Mouse (Mus musculus): Measurements from ENCODE around the gene Duox2. TPM values are rescaled to one million over a fixed set of nuclear protein-coding genes. Genes with fewer than 3 reads are reported as not detected.
A peak's percentile ranks its signal among the peaks of the same experiment; 100 is the strongest.

The Duox2 gene
- polyA plus RNA-seq, 1 experiment from 2014 or later, result 0.11 TPM

DNA sequence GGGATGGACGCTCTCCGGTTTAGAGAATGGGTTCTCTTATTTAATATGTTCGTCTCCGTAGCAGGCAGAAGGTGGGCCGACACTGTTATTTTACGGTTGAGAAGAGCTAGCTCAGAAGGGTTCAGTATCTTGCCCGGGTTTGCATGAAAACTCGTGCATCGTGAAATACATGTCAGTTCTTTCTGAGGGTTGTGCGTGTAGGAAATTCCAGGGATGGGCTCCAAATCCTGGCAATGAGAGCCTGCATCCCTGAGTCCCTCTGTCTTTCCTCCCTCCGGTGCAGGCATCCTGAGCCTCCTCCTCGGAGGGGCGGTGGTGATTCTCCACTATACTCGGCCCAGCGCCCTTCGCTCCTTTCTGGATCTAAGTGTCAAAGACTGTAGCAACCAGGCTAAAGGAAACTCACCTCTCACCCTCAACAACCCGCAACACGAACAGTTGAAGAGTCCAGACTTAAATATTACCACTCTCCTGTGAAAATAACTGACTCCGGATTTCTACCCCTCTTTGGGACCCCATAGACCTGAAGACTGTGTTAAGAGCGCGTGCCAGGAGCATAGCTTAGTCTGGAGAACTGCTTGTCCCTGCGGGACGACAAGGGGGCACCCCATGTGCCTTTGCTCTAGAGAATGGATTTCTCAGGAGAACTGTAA, 3.8 kb upstream of the Duox2 start:
- Histone ChIP-seq H3K36me3 (no peaks in the 10 kb centered on the region), H3K27ac (replicated peaks) (no peak overlapping the region), H3K4me2 (replicated peaks) (peak overlapping the region; percentile 76), H3K9me3 (replicated peaks) (no peaks in the 10 kb centered on the region), H3K4me1 (peaks cover 44% of the 10 kb centered on the region), H3K27me3 (peaks cover 86% of the 10 kb centered on the region), H3K9ac (no peak overlapping the region), H3K4me3 (replicated peaks) (peak overlapping the region; percentile 39)
- no peak for ATAC-seq (ENCODE audit: insufficient number of reproducible peaks, low FRiP score, low TSS enrichment, low read depth)
- 7% methylated on average over 23 of the region's 23 CpGs for WGBS

DNA sequence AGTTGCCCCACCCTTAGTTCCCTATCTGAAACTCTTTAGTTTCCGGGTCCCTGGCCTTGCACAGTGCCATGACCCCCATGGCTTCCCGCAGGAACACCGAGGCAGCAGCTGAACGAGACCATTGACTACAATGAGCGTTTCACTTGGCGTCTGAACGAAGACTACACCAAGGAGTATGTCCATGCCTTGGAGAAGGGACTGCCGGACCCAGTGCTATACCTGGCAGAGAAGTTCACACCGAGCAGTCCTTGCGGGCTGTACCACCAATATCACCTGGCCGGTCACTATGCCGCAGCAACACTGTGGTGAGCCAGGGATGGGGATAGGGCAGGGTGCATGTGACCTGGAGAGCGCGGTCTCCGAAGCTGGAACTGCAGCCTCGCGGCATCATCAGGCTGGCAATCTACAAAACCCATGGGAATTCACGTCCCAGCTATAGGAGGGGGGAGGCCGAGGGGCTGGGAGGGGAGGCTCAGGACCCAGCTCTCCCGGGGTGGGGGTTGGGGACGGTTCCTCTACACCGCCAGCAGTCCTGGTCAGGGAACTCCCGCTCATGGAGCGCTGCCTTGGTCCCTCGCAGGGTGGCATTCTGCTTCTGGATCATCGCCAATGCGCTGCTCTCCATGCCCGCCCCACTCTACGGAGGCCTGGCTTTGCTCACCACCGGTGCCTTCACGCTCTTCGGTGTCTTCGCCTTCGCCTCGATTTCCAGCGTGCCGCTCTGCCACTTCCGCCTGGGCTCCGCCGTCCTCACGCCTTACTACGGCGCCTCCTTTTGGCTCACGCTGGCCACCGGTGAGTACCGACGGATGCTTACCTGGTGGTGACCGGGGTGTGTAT, 3.1 kb upstream of the Duox2 start:
- H3K27ac ChIP-seq (replicated peaks), result no peak overlapping the region
- WGBS, result under 1% methylated on average over 48 of the region's 48 CpGs
- H3K27me3 ChIP-seq, result peaks cover 87% of the 10 kb centered on the region
- no peaks in the 10 kb centered on the region for H3K9me3 ChIP-seq (replicated peaks)
- H3K4me1 ChIP-seq, result peaks cover 39% of the 10 kb centered on the region
- peak overlapping the region; percentile 76 for H3K4me2 ChIP-seq (replicated peaks)
- H3K36me3 ChIP-seq, result no peaks in the 10 kb centered on the region
- ATAC-seq (ENCODE audit: insufficient number of reproducible peaks, low FRiP score, low TSS enrichment, low read depth), result no peak
- H3K4me3 ChIP-seq (replicated peaks), result peak overlapping the region; percentile 39
- no peak overlapping the region for H3K9ac ChIP-seq

DNA sequence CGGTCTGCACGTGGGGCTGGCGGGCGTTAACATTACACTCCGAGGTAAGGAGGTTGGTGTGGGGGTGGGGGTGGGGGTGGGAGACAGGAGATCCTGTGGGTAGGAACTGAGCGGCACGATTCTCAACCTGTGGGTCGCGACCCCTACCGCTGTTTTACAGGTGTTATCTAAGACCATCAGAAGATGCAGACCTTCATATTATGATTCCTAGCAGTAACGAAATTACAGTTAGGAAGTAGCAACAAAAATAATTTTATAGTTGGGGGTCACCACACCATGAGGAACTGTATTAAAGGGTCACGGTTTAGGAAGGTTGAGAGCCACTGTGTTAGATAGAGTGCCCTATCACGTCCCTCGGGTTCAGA, 2.4 kb upstream of the Duox2 start:
- no peak overlapping the region for H3K9ac ChIP-seq
- ATAC-seq (ENCODE audit: insufficient number of reproducible peaks, low FRiP score, low TSS enrichment, low read depth), result no peak

DNA sequence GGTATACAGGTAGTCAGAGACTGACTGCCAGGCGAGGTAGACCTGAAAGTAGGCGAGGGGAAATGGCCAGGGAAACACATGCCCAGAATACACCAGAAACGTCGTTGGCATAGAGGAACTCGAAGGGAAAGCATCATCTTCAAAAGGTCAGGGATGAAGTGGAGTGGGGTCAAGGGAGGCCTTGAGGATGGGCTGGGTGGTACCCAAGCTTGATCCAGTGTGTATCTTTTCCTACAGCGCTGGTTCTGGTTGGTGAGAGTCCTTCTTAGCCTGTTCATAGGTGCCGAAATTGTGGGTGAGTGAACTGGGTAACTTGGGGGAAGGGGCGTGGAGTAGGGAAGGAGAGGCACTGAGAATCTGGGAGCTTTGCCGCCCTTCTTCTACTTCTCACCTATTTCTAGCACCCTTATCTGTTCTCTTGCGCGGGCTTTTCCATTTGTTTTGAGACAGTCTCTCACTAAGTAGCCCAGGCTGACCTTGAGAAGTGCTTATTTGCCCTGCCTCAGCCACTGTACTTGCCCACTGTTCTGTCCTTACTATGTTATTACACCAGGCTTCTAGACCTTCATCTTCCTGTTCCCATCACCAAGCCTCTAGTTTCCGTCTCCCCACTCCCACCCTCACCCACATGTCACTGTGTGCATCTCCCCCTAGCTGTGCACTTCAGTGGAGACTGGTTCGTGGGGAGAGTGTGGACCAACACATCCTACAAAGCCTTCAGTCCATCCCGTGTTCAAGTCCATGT, 1.8 kb upstream of the Duox2 start:
- Histone ChIP-seq H3K9ac (no peak overlapping the region), H3K4me1 (peaks cover 39% of the 10 kb centered on the region), H3K4me3 (replicated peaks) (no peak overlapping the region), H3K9me3 (replicated peaks) (no peaks in the 10 kb centered on the region), H3K27me3 (peaks cover 91% of the 10 kb centered on the region), H3K36me3 (no peaks in the 10 kb centered on the region), H3K4me2 (replicated peaks) (no peak overlapping the region), H3K27ac (replicated peaks) (no peak overlapping the region)
- WGBS, result 13% methylated on average over 14 of the region's 14 CpGs
- no peak for ATAC-seq (ENCODE audit: insufficient number of reproducible peaks, low FRiP score, low TSS enrichment, low read depth)

More for the DNA sequence above, 2.4 kb upstream of the Duox2 start:
- Histone ChIP-seq H3K27ac (replicated peaks) (no peak overlapping the region), H3K36me3 (no peaks in the 10 kb centered on the region), H3K4me1 (peaks cover 39% of the 10 kb centered on the region), H3K4me3 (replicated peaks) (peak overlapping the region; percentile 39), H3K4me2 (replicated peaks) (no peak overlapping the region; the same call in 1 of the 2 replicates), H3K9me3 (replicated peaks) (no peaks in the 10 kb centered on the region), H3K27me3 (peaks cover 89% of the 10 kb centered on the region)
- 5% methylated on average over 14 of the region's 14 CpGs for WGBS

DNA sequence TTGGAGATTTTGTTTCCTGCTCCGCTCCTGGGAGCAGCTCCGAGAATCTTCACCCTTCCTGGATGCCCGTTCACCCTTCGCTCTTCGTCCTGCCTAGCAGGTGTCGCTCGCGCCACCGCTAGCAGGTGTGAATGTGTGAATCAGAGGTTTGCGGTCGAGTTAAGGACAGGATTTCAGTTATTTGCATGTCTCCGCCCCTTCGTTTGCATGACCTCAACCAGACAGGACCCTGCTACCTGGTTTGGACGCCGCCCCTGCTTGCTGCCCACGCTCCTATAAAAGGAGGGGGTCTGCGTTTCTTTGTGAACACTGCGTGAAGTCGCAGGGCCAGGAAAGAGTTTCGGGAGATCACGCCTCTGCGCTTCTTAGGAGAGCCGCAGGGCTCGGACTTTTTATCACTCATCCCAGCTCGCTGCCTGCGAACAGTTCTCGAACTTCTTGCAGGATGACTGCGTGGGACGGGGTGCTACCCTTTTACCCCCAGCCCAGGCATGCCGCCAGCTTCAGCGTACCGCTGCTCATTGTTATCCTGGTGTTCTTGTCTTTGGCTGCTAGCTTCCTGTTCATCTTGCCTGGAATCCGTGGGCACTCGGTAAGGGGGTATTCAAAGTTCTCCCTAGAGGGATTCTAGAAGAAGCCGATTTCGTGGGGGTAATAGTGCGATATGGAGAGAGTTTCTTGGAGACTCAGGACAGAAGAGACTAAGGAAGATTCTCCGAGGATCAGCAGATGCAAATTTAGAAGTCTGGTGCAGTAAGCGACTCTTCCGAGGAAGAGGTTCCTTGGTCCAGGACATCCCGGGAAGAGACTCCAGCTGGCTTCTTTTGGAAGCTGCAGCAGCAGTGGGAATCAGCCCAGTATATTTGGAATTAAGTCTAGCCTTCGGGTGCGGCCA, 594 bp upstream of the Duox2 start, which contains the start of gene Duoxa2:
Gene Duoxa2, plus strand, starts transcription at position 305 of the 895 bp plus-strand sequence.
- WGBS, result 1% methylated on average over 43 of the region's 43 CpGs
- Histone ChIP-seq H3K4me3 (replicated peaks) (peak within 1 kb of the TSS; percentile 28), H3K27ac (replicated peaks) (no peak within 1 kb of the TSS), H3K27me3 (peaks cover 94% of the 10 kb centered on the region), H3K4me2 (replicated peaks) (peak within 1 kb of the TSS; percentile 47), H3K9ac (no peak within 1 kb of the TSS), H3K36me3 (no peaks in the 10 kb centered on the region), H3K4me1 (peaks cover 39% of the 10 kb centered on the region), H3K9me3 (replicated peaks) (no peaks in the 10 kb centered on the region)
- ATAC-seq (ENCODE audit: insufficient number of reproducible peaks, low FRiP score, low TSS enrichment, low read depth), result no peak

DNA sequence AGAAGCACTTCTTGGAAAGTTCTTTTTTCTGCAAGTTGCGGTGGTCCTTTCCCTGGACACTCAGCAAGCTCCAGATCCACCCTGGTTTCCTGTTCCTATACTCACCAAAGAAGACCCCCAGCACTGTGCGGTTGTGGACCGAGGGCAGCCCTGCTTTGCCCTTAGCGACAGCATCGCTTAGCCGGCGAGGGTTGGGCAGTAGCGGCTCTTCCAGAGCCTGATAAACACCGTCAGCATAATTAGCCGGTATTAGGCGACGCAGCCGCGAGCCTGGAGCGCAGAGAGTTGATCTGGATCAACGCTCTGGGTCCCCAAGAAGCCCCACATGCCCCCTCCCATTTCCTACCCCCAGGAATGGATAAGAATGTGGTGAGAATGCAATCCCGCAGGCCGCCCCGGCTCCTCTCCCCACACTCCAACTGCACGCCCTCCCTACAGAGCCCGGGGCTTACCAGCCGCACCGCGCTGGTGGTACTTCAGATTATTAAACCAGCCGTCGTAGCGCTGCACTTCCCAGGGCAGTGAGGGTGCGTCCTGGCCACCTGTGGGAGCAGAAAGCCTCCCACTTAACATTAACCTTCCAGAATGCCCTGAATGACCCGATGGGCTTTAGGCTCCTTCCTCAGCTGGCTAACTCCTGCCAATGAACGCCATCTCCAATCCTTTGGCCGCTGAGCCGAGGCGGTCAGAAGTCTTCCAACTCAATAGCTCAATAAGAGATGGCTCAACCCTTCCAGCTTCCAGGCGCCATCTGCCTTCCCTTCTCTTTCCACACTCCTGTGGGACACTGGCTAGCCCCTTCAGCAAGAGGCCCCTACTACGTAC, 766 bp downstream of the Duox2 start:
- Histone ChIP-seq H3K27me3 (peaks cover 85% of the 10 kb centered on the region), H3K27ac (replicated peaks) (no peak overlapping the region), H3K4me1 (peaks cover 38% of the 10 kb centered on the region), H3K9me3 (replicated peaks) (no peaks in the 10 kb centered on the region), H3K4me2 (replicated peaks) (peak overlapping the region; percentile 17), H3K36me3 (no peaks in the 10 kb centered on the region), H3K9ac (no peak overlapping the region), H3K4me3 (replicated peaks) (peak overlapping the region; percentile 16; the same call in 1 of the 2 replicates)
- no peak for ATAC-seq (ENCODE audit: insufficient number of reproducible peaks, low FRiP score, low TSS enrichment, low read depth)
- 1% methylated on average over 35 of the region's 35 CpGs for WGBS

DNA sequence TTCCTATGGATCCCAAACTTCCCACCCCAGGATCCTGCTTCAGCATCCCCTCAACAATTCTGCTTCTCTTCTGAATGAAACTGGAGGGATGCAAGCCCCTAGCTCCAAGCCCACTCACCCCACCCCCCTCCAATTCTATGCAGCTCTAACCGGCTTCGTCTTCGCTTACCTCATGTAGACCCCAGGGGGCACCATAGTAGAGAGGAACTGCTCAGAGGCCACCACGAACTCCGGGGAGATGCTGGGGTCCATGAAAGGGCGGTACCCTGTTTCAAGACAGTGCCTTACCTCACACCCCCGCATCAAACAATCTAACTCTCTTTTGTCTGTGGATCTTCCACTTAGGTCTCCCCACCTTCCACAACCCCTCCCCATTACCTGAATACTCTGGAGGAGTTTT, 3.3 kb downstream of the Duox2 start:
- Histone ChIP-seq H3K9ac (no peak overlapping the region), H3K9me3 (replicated peaks) (no peaks in the 10 kb centered on the region), H3K36me3 (no peaks in the 10 kb centered on the region), H3K4me3 (replicated peaks) (no peak overlapping the region), H3K4me1 (peaks cover 21% of the 10 kb centered on the region), H3K27me3 (peaks cover 66% of the 10 kb centered on the region), H3K27ac (replicated peaks) (no peak overlapping the region), H3K4me2 (replicated peaks) (no peak overlapping the region)
- WGBS, result 4% methylated on average over 7 of the region's 7 CpGs
- no peak for ATAC-seq (ENCODE audit: insufficient number of reproducible peaks, low FRiP score, low TSS enrichment, low read depth)

DNA sequence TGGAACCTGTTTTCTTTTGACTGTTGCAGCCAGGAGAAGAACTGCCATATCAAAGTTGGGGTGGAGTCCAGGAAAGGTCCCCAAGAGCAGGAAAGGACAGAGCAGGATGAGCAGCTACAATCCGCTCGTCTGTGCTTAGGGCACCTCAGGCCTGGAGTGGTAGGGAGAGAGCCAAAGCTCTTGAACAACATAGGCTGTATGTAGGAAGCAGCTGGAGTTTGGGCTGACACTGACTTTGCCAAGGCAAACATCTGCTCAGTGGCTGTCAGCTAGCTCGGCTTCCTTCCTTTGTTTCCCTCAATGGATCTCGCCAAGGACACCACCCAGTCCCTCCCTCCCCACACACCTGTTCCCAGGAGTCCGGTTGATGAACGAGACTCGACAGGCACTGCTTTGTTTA, 12.1 kb downstream of the Duox2 start:
- H3K4me2 ChIP-seq (replicated peaks), result no peak overlapping the region
- no peaks in the 10 kb centered on the region for H3K4me1 ChIP-seq
- no peak overlapping the region for H3K9ac ChIP-seq
- H3K27me3 ChIP-seq, result peaks cover 5% of the 10 kb centered on the region; the same call in 1 of the 2 replicates
- H3K36me3 ChIP-seq, result no peaks in the 10 kb centered on the region
- no peak overlapping the region for H3K27ac ChIP-seq (replicated peaks)
- 57% methylated on average over 7 of the region's 7 CpGs for WGBS
- no peak; the same call in 1 of the 2 replicates for ATAC-seq (ENCODE audit: insufficient number of reproducible peaks, low FRiP score, low TSS enrichment, low read depth)
- no peaks in the 10 kb centered on the region for H3K9me3 ChIP-seq (replicated peaks)
- H3K4me3 ChIP-seq (replicated peaks), result no peak overlapping the region

DNA sequence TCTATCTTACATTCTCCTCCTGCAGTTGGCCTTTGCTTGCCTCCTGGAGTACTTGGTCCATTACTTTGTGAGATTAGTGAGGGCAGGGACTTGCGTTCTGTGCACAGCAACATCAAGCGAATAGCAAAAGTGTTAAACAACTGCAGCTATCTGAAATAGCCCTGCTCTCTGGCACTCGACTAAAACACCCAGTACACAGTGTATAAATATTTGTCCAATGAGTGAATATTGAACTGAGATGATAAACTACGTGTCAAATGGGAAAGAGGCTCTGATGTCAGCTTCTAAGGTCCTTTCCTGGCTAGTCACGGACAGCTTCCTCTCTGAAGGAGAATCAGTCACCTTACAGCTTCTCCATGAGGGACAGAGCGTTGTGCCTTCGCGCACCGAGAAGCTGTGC, 14.2 kb downstream of the Duox2 start:
- H3K4me1 ChIP-seq, result no peaks in the 10 kb centered on the region
- H3K4me2 ChIP-seq (replicated peaks), result no peak overlapping the region
- H3K9ac ChIP-seq, result no peak overlapping the region
- H3K4me3 ChIP-seq (replicated peaks), result no peak overlapping the region
- ATAC-seq (ENCODE audit: insufficient number of reproducible peaks, low FRiP score, low TSS enrichment, low read depth), result no peak
- no peaks in the 10 kb centered on the region for H3K27me3 ChIP-seq
- 80% methylated on average over 9 of the region's 9 CpGs for WGBS
- H3K27ac ChIP-seq (replicated peaks), result no peak overlapping the region
- no peaks in the 10 kb centered on the region for H3K36me3 ChIP-seq
- H3K9me3 ChIP-seq (replicated peaks), result no peaks in the 10 kb centered on the region

DNA sequence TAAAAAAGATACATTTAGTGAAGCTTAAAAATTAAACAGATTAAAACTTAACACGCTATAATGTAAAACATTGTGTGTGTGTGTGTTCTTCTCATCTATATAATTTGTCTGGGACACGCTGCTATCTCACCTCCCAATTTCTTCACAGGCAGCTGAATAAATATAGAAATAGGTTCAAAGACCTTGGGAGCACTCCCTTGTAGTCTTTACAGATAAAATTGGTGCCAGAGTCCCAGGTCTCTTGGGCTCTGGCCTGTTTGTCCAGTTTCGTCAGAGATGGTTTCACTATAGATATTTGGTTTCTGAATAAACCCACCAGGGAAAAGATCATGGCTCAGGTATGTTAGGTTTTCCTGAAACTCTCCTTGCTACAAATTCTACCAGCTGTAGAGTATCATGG, 19.5 kb downstream of the Duox2 start:
- no peak overlapping the region for H3K9ac ChIP-seq
- WGBS, result 82% methylated on average over 3 of the region's 3 CpGs
- no peak for ATAC-seq (ENCODE audit: insufficient number of reproducible peaks, low FRiP score, low TSS enrichment, low read depth)
- H3K27ac ChIP-seq (replicated peaks), result no peak overlapping the region
- no peaks in the 10 kb centered on the region for H3K27me3 ChIP-seq
- no peak overlapping the region for H3K4me3 ChIP-seq (replicated peaks)
- no peaks in the 10 kb centered on the region for H3K4me1 ChIP-seq
- H3K9me3 ChIP-seq (replicated peaks), result no peaks in the 10 kb centered on the region
- no peak overlapping the region for H3K4me2 ChIP-seq (replicated peaks)
- no peaks in the 10 kb centered on the region for H3K36me3 ChIP-seq

All from embryonic facial prominence, embryonic 15.5 days (tissue).